Mouse (Mus musculus): ENCODE measurements around the gene Cep97.

DNA sequence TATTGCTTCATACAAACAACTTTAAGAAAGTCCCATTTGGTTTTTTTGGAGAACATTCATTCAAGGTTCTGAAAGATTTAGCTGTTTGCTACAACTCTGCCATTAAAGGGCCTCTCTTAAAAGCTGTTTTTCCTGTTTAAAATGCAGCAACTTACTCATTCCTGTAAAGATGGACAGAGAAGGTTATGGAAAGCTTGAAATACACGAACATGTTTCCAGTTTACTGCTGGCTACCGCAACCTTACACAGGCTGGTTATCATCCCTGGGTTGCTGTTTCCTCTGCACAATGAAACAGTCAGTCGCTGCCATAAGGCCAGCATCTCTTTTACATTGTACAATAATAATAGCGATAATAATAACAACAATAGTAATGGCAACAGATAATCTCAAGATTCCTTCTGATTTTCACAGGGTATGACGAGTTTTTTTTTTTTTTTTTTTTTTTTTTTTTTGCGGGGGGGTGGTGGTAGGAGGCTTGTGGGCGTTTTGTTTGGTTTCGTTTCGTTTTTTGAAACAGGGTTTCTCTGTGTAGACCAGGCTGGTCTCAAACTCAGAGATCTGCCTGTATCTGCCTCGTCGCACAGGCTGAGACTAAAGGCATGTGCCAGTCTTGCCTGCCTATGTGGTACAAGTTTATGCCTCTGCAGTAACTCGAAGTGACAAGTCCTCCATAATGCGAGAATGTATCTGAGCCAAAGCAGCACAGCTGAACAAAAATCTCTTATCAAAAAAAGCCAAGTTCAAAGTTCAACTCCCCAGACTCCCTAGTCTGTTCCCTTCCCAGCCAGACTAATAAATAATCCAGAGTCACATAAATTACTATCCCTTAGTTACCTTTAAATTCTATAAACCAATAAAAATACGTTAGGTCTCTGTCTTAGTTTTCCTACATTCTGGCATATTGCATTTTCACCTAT, 32.6 kb downstream of the Cep97 start:
- no peak for TF ChIP-seq MYOD1 (IDR thresholded peaks at IDR 0.05; ENCODE audit: control insufficient read depth, insufficient read length, low read depth)
- no peak for TF ChIP-seq CTCF (IDR thresholded peaks at IDR 0.05; ENCODE audit: control insufficient read depth, insufficient read depth, insufficient read length)
- TF ChIP-seq MAX (IDR thresholded peaks at IDR 0.05) = no peak
- no peak for TF ChIP-seq CEBPB (IDR thresholded peaks at IDR 0.05; ENCODE audit: low read depth)
- TF ChIP-seq USF1 (IDR thresholded peaks at IDR 0.05; ENCODE audit: low read depth) = no peak
- no peak for TF ChIP-seq FOSL1 (IDR thresholded peaks at IDR 0.05; ENCODE audit: insufficient read depth, low read length, poor library complexity, severe bottlenecking)
- no peak for TF ChIP-seq MYOG (IDR thresholded peaks at IDR 0.05; ENCODE audit: control insufficient read depth, extremely low read depth, insufficient read length)

Data from C2C12 (cell line).